Mouse (Mus musculus): ENCODE measurements around the gene Bcl7a. TPM values are rescaled to one million over a fixed set of nuclear protein-coding genes. Genes with fewer than 3 reads are reported as not detected.

Gene Bcl7a
- polyA plus RNA-seq, 1 experiment, result 3.6 TPM

GRCm38 (mm10) chr5:123416149-123416548 lies 72.5 kb downstream of the Bcl7a start:
- Histone ChIP-seq H3K4me3 (no peak overlapping the region), H3ac (ENCODE audit: control insufficient read depth, insufficient read length) (no peak overlapping the region), H3K79me2 (ENCODE audit: control insufficient read depth, insufficient read depth) (no peaks in the 10 kb centered on the region), H3K36me3 (ENCODE audit: control insufficient read depth, insufficient read depth) (no peaks in the 10 kb centered on the region), H3K27me3 (ENCODE audit: control insufficient read depth, insufficient read depth, insufficient read length) (no peaks in the 10 kb centered on the region), H3K4me2 (ENCODE audit: low read depth) (no peak overlapping the region)
- TF ChIP-seq TCF3 (IDR thresholded peaks at IDR 0.05; ENCODE audit: insufficient read length, low read depth) (no peak), POLR2A (IDR thresholded peaks at IDR 0.05; ENCODE audit: insufficient read length, low read depth) (no peak), SRF (IDR thresholded peaks at IDR 0.05; ENCODE audit: control insufficient read depth, insufficient read length, low read depth) (no peak), E2F4 (IDR thresholded peaks at IDR 0.05; ENCODE audit: insufficient read depth) (no peak), REST (IDR thresholded peaks at IDR 0.05; ENCODE audit: insufficient read depth, insufficient read length) (no peak), MAX (IDR thresholded peaks at IDR 0.05; ENCODE audit: low read depth) (no peak)

GRCm38 (mm10) chr5:123416566-123417518 lies 73.2 kb downstream of the Bcl7a start:
- no peak overlapping the region for H3K4me3 ChIP-seq
- H3K4me2 ChIP-seq (ENCODE audit: low read depth), result no peak overlapping the region
- H3ac ChIP-seq (ENCODE audit: control insufficient read depth, insufficient read length), result no peak overlapping the region
- H3K79me2 ChIP-seq (ENCODE audit: control insufficient read depth, insufficient read depth), result no peaks in the 10 kb centered on the region
- TF ChIP-seq USF1 (IDR thresholded peaks at IDR 0.05; ENCODE audit: low read depth) (no peak), MYOD1 (IDR thresholded peaks at IDR 0.05; ENCODE audit: control insufficient read depth in 1 of 3, insufficient read length in 2 of 3, low read depth in 2 of 3) (peak in 2 of 3 experiments; percentile 51 to 71), MYOG (IDR thresholded peaks at IDR 0.05; ENCODE audit: control insufficient read depth in 1 of 3, insufficient read depth in 1 of 3, insufficient read length in 2 of 3, low read depth in 2 of 3) (peak in 1 of 3 experiments; percentile 70)
- no peaks in the 10 kb centered on the region for H3K36me3 ChIP-seq (ENCODE audit: control insufficient read depth, insufficient read depth)
- H3K27me3 ChIP-seq (ENCODE audit: control insufficient read depth, insufficient read depth, insufficient read length), result no peaks in the 10 kb centered on the region

- Histone ChIP-seq H3K27me3 (ENCODE audit: control insufficient read depth, insufficient read depth, insufficient read length) (no peaks in the 10 kb centered on the region), H3K4me3 (no peak overlapping the region), H3K79me2 (ENCODE audit: control insufficient read depth, insufficient read depth) (no peaks in the 10 kb centered on the region), H3ac (ENCODE audit: control insufficient read depth, insufficient read length) (no peak overlapping the region), H3K36me3 (ENCODE audit: control insufficient read depth, insufficient read depth) (no peaks in the 10 kb centered on the region), H3K4me2 (ENCODE audit: low read depth) (peak overlapping the region; percentile 27)
- TF ChIP-seq E2F4 (IDR thresholded peaks at IDR 0.05; ENCODE audit: insufficient read depth) (no peak), MAX (IDR thresholded peaks at IDR 0.05; ENCODE audit: low read depth) (no peak), TCF3 (IDR thresholded peaks at IDR 0.05; ENCODE audit: insufficient read length, low read depth) (no peak), SRF (IDR thresholded peaks at IDR 0.05; ENCODE audit: control insufficient read depth, insufficient read length, low read depth) (no peak)
Observed at GRCm38 (mm10) chr5:123423885-123424284, 80.3 kb downstream of the Bcl7a start.

Other genes with a start within 250 kb of the Bcl7a start
- gene Rhof, start 211.1 kb upstream of the Bcl7a start, polyA plus RNA-seq (2012; fragmentation: generic; extraction: Trizol), result 1.6 TPM
- gene Setd1b, start 201.6 kb upstream of the Bcl7a start, polyA plus RNA-seq (2012; fragmentation: generic; extraction: Trizol), result 5.4 TPM
- gene Psmd9, start 174.4 kb upstream of the Bcl7a start, polyA plus RNA-seq (2012; fragmentation: generic; extraction: Trizol), result 30.6 TPM
- not detected for gene Hpd, start 161.1 kb upstream of the Bcl7a start, polyA plus RNA-seq (2012; fragmentation: generic; extraction: Trizol)
- 0.38 TPM for gene Wdr66, start 91.7 kb upstream of the Bcl7a start, polyA plus RNA-seq (2012; fragmentation: generic; extraction: Trizol)
- 6.0 TPM for gene Mlxip, start 51.0 kb downstream of the Bcl7a start, polyA plus RNA-seq (2012; fragmentation: generic; extraction: Trizol)
- not detected for gene Lrrc43, start 145.5 kb downstream of the Bcl7a start, polyA plus RNA-seq (2012; fragmentation: generic; extraction: Trizol)
- not detected for gene Il31, start 145.7 kb downstream of the Bcl7a start, polyA plus RNA-seq (2012; fragmentation: generic; extraction: Trizol)
- 0.05 TPM for gene B3gnt4, start 166.6 kb downstream of the Bcl7a start, polyA plus RNA-seq (2012; fragmentation: generic; extraction: Trizol)
- 54.2 TPM for gene Diablo, start 180.3 kb downstream of the Bcl7a start, polyA plus RNA-seq (2012; fragmentation: generic; extraction: Trizol)
- not detected for gene Gm49027, start 181.7 kb downstream of the Bcl7a start, polyA plus RNA-seq (2012; fragmentation: generic; extraction: Trizol)
- 18.7 TPM for gene Vps33a, start 229.2 kb downstream of the Bcl7a start, polyA plus RNA-seq (2012; fragmentation: generic; extraction: Trizol)

All from myocyte (in vitro differentiated cells).